Mouse (Mus musculus) stomach, embryonic 16.5 days (tissue): Measurements from ENCODE around the gene Grem2. TPM values are rescaled to one million over a fixed set of nuclear protein-coding genes. Genes with fewer than 3 reads are reported as not detected.
A peak's percentile ranks its signal among the peaks of the same experiment; 100 is the strongest.

Source experiments
- ATAC-seq: fragments of 200-750 bp; cut with Nextera tagmentation; 2 replicates; pipeline ENCODE4 v1.8.0; 2017; ENCODE audit warnings: moderate number of reproducible peaks, moderate TSS enrichment; ENCODE audit not compliant: insufficient read depth, low FRiP score
- H3K27ac ChIP-seq: fragments of 300-500 bp; sonication (generic); 2 replicates; pipeline ENCODE4 v1.5.1; 2014; ENCODE audit warnings: low read length
- H3K27me3 ChIP-seq: fragments of 300-500 bp; sonication (generic); 2 replicates; pipeline ENCODE4 v1.6.1; 2014; ENCODE audit warnings: low read length, control low read depth, mixed read lengths; ENCODE audit not compliant: control insufficient read depth, insufficient read depth
- H3K36me3 ChIP-seq: fragments of 300-500 bp; sonication (generic); 2 replicates; pipeline ENCODE4 v1.6.1; 2014; ENCODE audit warnings: low read length; ENCODE audit not compliant: control insufficient read depth, insufficient read depth
- H3K4me1 ChIP-seq: fragments of 300-500 bp; sonication (generic); 2 replicates; pipeline ENCODE4 v1.6.1; 2014; ENCODE audit warnings: low read length, control low read depth, mixed read lengths; ENCODE audit not compliant: control insufficient read depth, insufficient read depth
- H3K4me2 ChIP-seq: fragments of 300-500 bp; sonication (generic); 2 replicates; pipeline ENCODE4 v1.6.1; 2014; ENCODE audit warnings: low read depth, low read length, mixed read lengths
- H3K4me3 ChIP-seq: fragments of 300-500 bp; sonication (generic); replicated peaks from 2 replicates; pipeline ENCODE4 v1.5.1; 2014; ENCODE audit warnings: mild to moderate bottlenecking, low read length
- H3K9ac ChIP-seq: fragments of 300-500 bp; sonication (generic); 2 replicates; pipeline ENCODE4 v1.6.1; 2014; ENCODE audit warnings: low read length
- H3K9me3 ChIP-seq: fragments of 300-500 bp; sonication (generic); replicated peaks from 2 replicates; pipeline ENCODE4 v1.6.1; 2016; ENCODE audit warnings: low read length, control low read depth; ENCODE audit not compliant: control insufficient read depth
- WGBS: fragments of 180-500 bp; shearing (Covaris S2); extraction: QIAGEN DNeasy Blood & Tissue Kit; methylation state at CpG from one replicate; pipeline ENCODE4 v1.1.7; 2014; 5-methylcytosine and 5-hydroxymethylcytosine counted together
- polyA plus RNA-seq: library from polyadenylated mRNA; unstranded; fragments of >200 nt; fragmentation: Nextera tagmentation; extraction: Ambion mirVana; gene quantifications from 2 replicates; pipeline ENCODE4 v1.2.1, GENCODE M21; 2015

The Grem2 gene
- polyA plus RNA-seq, 1 experiment from 2014 or later = 3.8 TPM

GRCm38 (mm10) chr1:174902755-174903154, 18.9 kb downstream of the Grem2 start:
- no peak overlapping the region for H3K4me2 ChIP-seq
- H3K27ac ChIP-seq = no peak overlapping the region
- H3K4me1 ChIP-seq = no peaks in the 10 kb centered on the region
- H3K9ac ChIP-seq = no peak overlapping the region
- WGBS = 32% methylated on average over 1 of the region's 1 CpGs
- no peak overlapping the region for H3K4me3 ChIP-seq
- H3K36me3 ChIP-seq = no peaks in the 10 kb centered on the region
- no peaks in the 10 kb centered on the region for H3K9me3 ChIP-seq
- no peaks in the 10 kb centered on the region for H3K27me3 ChIP-seq
- ATAC-seq = no peak

- 83% methylated on average over 7 of the region's 7 CpGs for WGBS
- Histone ChIP-seq H3K4me3 (no peak overlapping the region), H3K9me3 (no peaks in the 10 kb centered on the region), H3K9ac (no peak overlapping the region), H3K4me2 (no peak overlapping the region), H3K27ac (no peak overlapping the region), H3K36me3 (no peaks in the 10 kb centered on the region), H3K4me1 (no peaks in the 10 kb centered on the region), H3K27me3 (no peaks in the 10 kb centered on the region)
- no peak for ATAC-seq
Observed at GRCm38 (mm10) chr1:174892471-174892870, 29.1 kb downstream of the Grem2 start.

- Histone ChIP-seq H3K27me3 (no peaks in the 10 kb centered on the region), H3K9ac (no peak overlapping the region), H3K9me3 (no peaks in the 10 kb centered on the region), H3K27ac (no peak overlapping the region), H3K4me1 (no peaks in the 10 kb centered on the region), H3K4me2 (no peak overlapping the region), H3K36me3 (no peaks in the 10 kb centered on the region), H3K4me3 (no peak overlapping the region)
- ATAC-seq = no peak
- 70% methylated on average over 14 of the region's 14 CpGs for WGBS
Observed at GRCm38 (mm10) chr1:174888684-174889405, 32.8 kb downstream of the Grem2 start.

GRCm38 (mm10) chr1:174888073-174888472, 33.5 kb downstream of the Grem2 start:
- no peak overlapping the region for H3K27ac ChIP-seq
- H3K4me3 ChIP-seq = no peak overlapping the region
- ATAC-seq = no peak
- H3K9me3 ChIP-seq = no peaks in the 10 kb centered on the region
- H3K27me3 ChIP-seq = no peaks in the 10 kb centered on the region
- 100% methylated on average over 1 of the region's 1 CpGs for WGBS
- no peaks in the 10 kb centered on the region for H3K4me1 ChIP-seq
- no peak overlapping the region for H3K9ac ChIP-seq
- no peak overlapping the region for H3K4me2 ChIP-seq
- no peaks in the 10 kb centered on the region for H3K36me3 ChIP-seq

GRCm38 (mm10) chr1:174882496-174882895, 39.1 kb downstream of the Grem2 start:
- Histone ChIP-seq H3K4me2 (no peak overlapping the region), H3K4me1 (no peaks in the 10 kb centered on the region), H3K27me3 (no peaks in the 10 kb centered on the region), H3K27ac (no peak overlapping the region), H3K9ac (no peak overlapping the region), H3K9me3 (no peaks in the 10 kb centered on the region), H3K36me3 (no peaks in the 10 kb centered on the region), H3K4me3 (no peak overlapping the region)
- WGBS = 72% methylated on average over 1 of the region's 1 CpGs
- no peak for ATAC-seq

GRCm38 (mm10) chr1:174875173-174875572, 46.4 kb downstream of the Grem2 start:
- Histone ChIP-seq H3K36me3 (no peaks in the 10 kb centered on the region), H3K4me2 (no peak overlapping the region), H3K27ac (no peak overlapping the region), H3K4me3 (no peak overlapping the region), H3K9ac (no peak overlapping the region), H3K4me1 (no peaks in the 10 kb centered on the region), H3K27me3 (no peaks in the 10 kb centered on the region), H3K9me3 (no peaks in the 10 kb centered on the region)
- WGBS = 71% methylated on average over 4 of the region's 4 CpGs
- ATAC-seq = no peak

GRCm38 (mm10) chr1:174860407-174861118, 61.1 kb downstream of the Grem2 start:
- no peaks in the 10 kb centered on the region for H3K27me3 ChIP-seq
- no peaks in the 10 kb centered on the region for H3K36me3 ChIP-seq
- H3K4me3 ChIP-seq = no peak overlapping the region
- no peak overlapping the region for H3K9ac ChIP-seq
- no peak overlapping the region for H3K4me2 ChIP-seq
- 68% methylated on average over 10 of the region's 10 CpGs for WGBS
- H3K9me3 ChIP-seq = no peaks in the 10 kb centered on the region
- no peaks in the 10 kb centered on the region for H3K4me1 ChIP-seq
- no peak overlapping the region for H3K27ac ChIP-seq
- no peak for ATAC-seq

GRCm38 (mm10) chr1:174856188-174856587, 65.4 kb downstream of the Grem2 start:
- Histone ChIP-seq H3K9ac (no peak overlapping the region), H3K36me3 (no peaks in the 10 kb centered on the region), H3K9me3 (no peaks in the 10 kb centered on the region), H3K4me2 (no peak overlapping the region), H3K4me3 (no peak overlapping the region), H3K27me3 (no peaks in the 10 kb centered on the region), H3K27ac (no peak overlapping the region), H3K4me1 (no peaks in the 10 kb centered on the region)
- 46% methylated on average over 2 of the region's 2 CpGs for WGBS
- ATAC-seq = peak; percentile 58

GRCm38 (mm10) chr1:174844786-174845185, 76.8 kb downstream of the Grem2 start:
- Histone ChIP-seq H3K9ac (no peak overlapping the region), H3K4me2 (no peak overlapping the region), H3K4me1 (no peaks in the 10 kb centered on the region), H3K36me3 (no peaks in the 10 kb centered on the region), H3K27ac (no peak overlapping the region), H3K9me3 (no peaks in the 10 kb centered on the region), H3K27me3 (no peaks in the 10 kb centered on the region), H3K4me3 (no peak overlapping the region)
- no peak for ATAC-seq
- WGBS = 85% methylated on average over 6 of the region's 6 CpGs
